Mouse (Mus musculus) myocyte (in vitro differentiated cells): Measurements from ENCODE around the gene Larp1b. TPM values are rescaled to one million over a fixed set of nuclear protein-coding genes. Genes with fewer than 3 reads are reported as not detected.
A peak's percentile ranks its signal among the peaks of the same experiment; 100 is the strongest.

Experiments
- H3K27me3 ChIP-seq: one replicate; pipeline ENCODE4 v1.6.1; 2011; ENCODE audit not compliant: control insufficient read depth, insufficient read depth, insufficient read length
- H3K36me3 ChIP-seq: one replicate; pipeline ENCODE4 v1.6.1; 2011; ENCODE audit not compliant: control insufficient read depth, insufficient read depth
- H3K4me2 ChIP-seq: one replicate; pipeline ENCODE4 v1.6.1; 2011; ENCODE audit warnings: low read depth, control low read depth
- H3K4me3 ChIP-seq: one replicate; pipeline ENCODE4 v1.5.1; 2011; ENCODE audit warnings: mild to moderate bottlenecking, control low read depth, moderate library complexity
- H3K79me2 ChIP-seq: one replicate; pipeline ENCODE4 v1.6.1; 2011; ENCODE audit not compliant: control insufficient read depth, insufficient read depth
- H3ac ChIP-seq: one replicate; pipeline ENCODE4 v1.6.1; 2011; ENCODE audit not compliant: control insufficient read depth, insufficient read length
- CEBPB ChIP-seq: IDR thresholded peaks from 2 replicates; pipeline ENCODE4 v1.6.1; 2011; ENCODE audit warnings: mild to moderate bottlenecking, moderate library complexity; ENCODE audit not compliant: poor library complexity, insufficient read depth, severe bottlenecking
- E2F4 ChIP-seq: IDR thresholded peaks from one replicate; pipeline ENCODE4 v1.6.1; 2011; ENCODE audit warnings: mild to moderate bottlenecking, control low read depth, moderate library complexity; ENCODE audit not compliant: insufficient read depth
- MAX ChIP-seq: IDR thresholded peaks from one replicate; pipeline ENCODE4 v1.6.1; 2011; ENCODE audit warnings: low read depth, mild to moderate bottlenecking, control low read depth
- MYOD1 ChIP-seq, 3 experiments: IDR thresholded peaks; one replicate each; pipeline ENCODE4 v1.6.1; 2011; ENCODE audit warnings: control low read depth in 2 of 3, low read depth in 2 of 3, mild to moderate bottlenecking in 2 of 3, moderate library complexity in 1 of 3; ENCODE audit not compliant: insufficient read length in 2 of 3, control insufficient read depth in 1 of 3
- MYOG ChIP-seq, 3 experiments: IDR thresholded peaks; one replicate each; pipeline ENCODE4 v1.6.1; 2011; ENCODE audit warnings: control low read depth in 2 of 3, low read depth in 2 of 3, mild to moderate bottlenecking in 2 of 3; ENCODE audit not compliant: insufficient read length in 2 of 3, control insufficient read depth in 1 of 3, insufficient read depth in 1 of 3
- POLR2A ChIP-seq: IDR thresholded peaks from one replicate; pipeline ENCODE4 v1.6.1; 2011; ENCODE audit warnings: low read depth, mild to moderate bottlenecking, control low read depth, moderate library complexity; ENCODE audit not compliant: insufficient read length
- POLR2AphosphoS2 ChIP-seq: IDR thresholded peaks from one replicate; pipeline ENCODE4 v1.6.1; 2011; ENCODE audit warnings: low read depth, control low read depth; ENCODE audit not compliant: insufficient read length
- REST ChIP-seq: IDR thresholded peaks from one replicate; pipeline ENCODE4 v1.6.1; 2011; ENCODE audit warnings: mild to moderate bottlenecking, control low read depth, moderate library complexity; ENCODE audit not compliant: insufficient read depth, insufficient read length
- SRF ChIP-seq: IDR thresholded peaks from one replicate; pipeline ENCODE4 v1.6.1; 2011; ENCODE audit warnings: low read depth; ENCODE audit not compliant: control insufficient read depth, insufficient read length
- TCF12 ChIP-seq: IDR thresholded peaks from one replicate; pipeline ENCODE4 v1.6.1; 2011; ENCODE audit warnings: mild to moderate bottlenecking, control low read depth; ENCODE audit not compliant: poor library complexity, insufficient read depth, severe bottlenecking
- TCF3 ChIP-seq: IDR thresholded peaks from one replicate; pipeline ENCODE4 v1.6.1; 2011; ENCODE audit warnings: low read depth, control low read depth; ENCODE audit not compliant: insufficient read length
- USF1 ChIP-seq: IDR thresholded peaks from one replicate; pipeline ENCODE4 v1.6.1; 2011; ENCODE audit warnings: low read depth, mild to moderate bottlenecking, control low read depth, moderate library complexity
- polyA plus RNA-seq: library from polyadenylated mRNA; unstranded; fragments of >200 nt; fragmentation: generic; extraction: Trizol; gene quantifications from one replicate; pipeline ENCODE4 v1.2.1, GENCODE M21; 2012; ENCODE audit warnings: missing spikeins

Gene Larp1b
- polyA plus RNA-seq, 1 experiment, result 10.1 TPM

DNA sequence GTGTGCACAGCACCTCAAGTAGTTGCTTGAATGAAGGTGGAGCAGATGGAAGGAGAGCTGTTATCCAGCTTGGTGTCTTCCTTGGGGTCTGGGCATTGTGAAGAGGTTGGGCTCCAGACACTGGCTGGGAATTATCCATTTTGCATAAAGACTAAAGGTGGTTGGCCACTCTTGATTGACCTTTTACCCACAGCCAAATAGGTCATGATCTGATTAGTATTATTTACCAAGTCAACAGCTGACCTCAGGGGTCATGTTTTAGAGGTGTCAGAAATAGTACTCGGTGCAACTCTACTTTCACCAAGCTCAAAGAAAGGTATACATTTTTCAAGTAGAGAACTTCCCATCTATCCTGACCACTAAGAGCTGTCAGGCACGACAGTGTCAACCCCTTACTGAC, 115.7 kb downstream of the Larp1b start:
- H3K36me3 ChIP-seq, result peaks cover 26% of the 10 kb centered on the region
- TF ChIP-seq MYOG (IDR thresholded peaks at IDR 0.05; ENCODE audit: control insufficient read depth in 1 of 3, insufficient read depth in 1 of 3, insufficient read length in 2 of 3, low read depth in 2 of 3) (no peak), MYOD1 (IDR thresholded peaks at IDR 0.05; ENCODE audit: control insufficient read depth in 1 of 3, insufficient read length in 2 of 3, low read depth in 2 of 3) (no peak), E2F4 (no peak), MAX (no peak), USF1 (no peak), SRF (no peak), CEBPB (no peak), POLR2A (no peak), TCF12 (no peak), REST (no peak), TCF3 (no peak), POLR2AphosphoS2 (no peak)

GRCm38 (mm10) chr3:41070519-41070918, 120.9 kb downstream of the Larp1b start:
- Histone ChIP-seq H3K36me3 (peaks cover 23% of the 10 kb centered on the region), H3K27me3 (no peaks in the 10 kb centered on the region), H3ac (no peak overlapping the region), H3K4me2 (no peak overlapping the region), H3K79me2 (peaks cover 57% of the 10 kb centered on the region), H3K4me3 (no peak overlapping the region)
- TF ChIP-seq MYOD1 (IDR thresholded peaks at IDR 0.05; ENCODE audit: control insufficient read depth in 1 of 3, insufficient read length in 2 of 3, low read depth in 2 of 3) (peak in 1 of 3 experiments; percentile 7), E2F4 (no peak)

More for the DNA sequence above, 115.7 kb downstream of the Larp1b start:
- H3K4me2 ChIP-seq, result no peak overlapping the region
- H3K79me2 ChIP-seq, result peaks cover 5% of the 10 kb centered on the region
- no peak overlapping the region for H3ac ChIP-seq
- no peaks in the 10 kb centered on the region for H3K27me3 ChIP-seq
- no peak overlapping the region for H3K4me3 ChIP-seq

GRCm38 (mm10) chr3:41075376-41075775, 125.7 kb downstream of the Larp1b start:
- Histone ChIP-seq H3K4me2 (no peak overlapping the region), H3K4me3 (no peak overlapping the region)
- no peak for TF ChIP-seq POLR2AphosphoS2
- TF ChIP-seq TCF3, result no peak

GRCm38 (mm10) chr3:41078673-41079072, 129.0 kb downstream of the Larp1b start:
- no peak overlapping the region for H3K4me3 ChIP-seq
- TF ChIP-seq CEBPB (no peak), MYOD1 (IDR thresholded peaks at IDR 0.05; ENCODE audit: control insufficient read depth in 1 of 3, insufficient read length in 2 of 3, low read depth in 2 of 3) (no peak), USF1 (no peak), TCF3 (no peak), TCF12 (no peak), MYOG (IDR thresholded peaks at IDR 0.05; ENCODE audit: control insufficient read depth in 1 of 3, insufficient read depth in 1 of 3, insufficient read length in 2 of 3, low read depth in 2 of 3) (no peak), POLR2A (no peak), E2F4 (no peak), REST (no peak), POLR2AphosphoS2 (no peak), MAX (no peak), SRF (no peak)
- H3K4me2 ChIP-seq, result no peak overlapping the region
- peaks cover 89% of the 10 kb centered on the region for H3K79me2 ChIP-seq
- no peaks in the 10 kb centered on the region for H3K27me3 ChIP-seq
- H3K36me3 ChIP-seq, result no peaks in the 10 kb centered on the region
- H3ac ChIP-seq, result no peak overlapping the region

More at GRCm38 (mm10) chr3:41075376-41075775, 125.7 kb downstream of the Larp1b start:
- Histone ChIP-seq H3K27me3 (no peaks in the 10 kb centered on the region), H3K36me3 (no peaks in the 10 kb centered on the region), H3ac (no peak overlapping the region), H3K79me2 (peaks cover 99% of the 10 kb centered on the region)

DNA sequence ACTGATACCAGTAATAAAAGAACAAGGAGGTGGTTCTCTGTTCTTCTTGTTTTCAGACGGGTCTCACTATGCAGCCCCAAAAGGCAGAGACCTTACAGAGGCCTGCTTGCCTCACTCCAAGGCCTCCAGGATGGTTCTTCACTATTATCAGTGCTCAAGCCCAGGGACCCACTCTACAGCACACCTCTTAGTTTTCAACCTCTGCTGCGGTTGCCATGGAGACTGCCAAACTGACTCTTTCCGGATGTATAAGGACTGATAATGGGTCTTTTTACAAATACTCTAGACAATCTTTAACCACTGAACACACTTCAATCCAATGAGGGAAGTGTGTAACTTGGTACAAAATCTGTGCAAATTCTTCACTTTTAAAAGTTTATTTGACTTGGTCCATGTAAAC, 131.1 kb downstream of the Larp1b start:
- H3K27me3 ChIP-seq, result no peaks in the 10 kb centered on the region
- TF ChIP-seq REST, result no peak
- no peak for TF ChIP-seq CEBPB
- TF ChIP-seq USF1, result no peak

More for the DNA sequence above, 131.1 kb downstream of the Larp1b start:
- H3ac ChIP-seq, result no peak overlapping the region
- H3K36me3 ChIP-seq, result no peaks in the 10 kb centered on the region
- H3K4me2 ChIP-seq, result peak overlapping the region; percentile 95
- peaks cover 68% of the 10 kb centered on the region for H3K79me2 ChIP-seq
- peak overlapping the region; percentile 49 for H3K4me3 ChIP-seq
